Mouse (Mus musculus): ENCODE measurements at regions not wholly inside any gene's neighbourhood (a gene's known extent, or its start where the extent isn't known, plus 50 kb on each side); places are given as distances from the start of the nearest gene placed in this dataset.

DNA sequence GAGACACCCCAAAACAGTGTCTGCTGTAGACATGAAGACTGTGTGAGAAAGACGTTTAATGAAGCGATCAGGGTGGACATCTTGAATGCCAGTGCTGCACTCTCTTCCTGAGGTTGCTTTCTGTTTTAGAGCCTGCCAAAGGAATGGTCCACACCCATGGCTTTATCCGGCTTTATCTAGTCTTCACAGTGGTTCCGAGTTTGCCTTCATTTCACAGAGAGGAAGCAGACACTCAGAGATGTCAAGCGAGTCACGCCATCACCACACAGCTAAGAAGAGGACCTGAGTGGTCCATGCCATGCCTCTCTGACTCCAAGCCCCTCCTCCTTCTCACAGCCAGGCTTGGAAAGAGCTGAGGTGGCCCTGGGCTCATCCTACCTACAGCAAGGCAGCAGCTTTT is 182.7 kb downstream of the Matn1 start:
- Histone ChIP-seq H3K27me3 (0 out of 2 replicates have a peak, but pooled peaks cover 6% of the 10 kb centered on the region), H3K4me3 (no peak overlapping the region), H3K36me3 (no peaks in the 10 kb centered on the region), H3K4me2 (no peak overlapping the region), H3K9me3 (replicated peaks) (no peaks in the 10 kb centered on the region), H3K27ac (no peak overlapping the region), H3K4me1 (replicated peaks) (no peaks in the 10 kb centered on the region), H3K9ac (no peak overlapping the region)
- no peak for ATAC-seq (replicated peaks; ENCODE audit: insufficient number of reproducible peaks, insufficient read depth, low FRiP score, low read depth)
- WGBS, result 54% methylated on average over 6 of the region's 6 CpGs

DNA sequence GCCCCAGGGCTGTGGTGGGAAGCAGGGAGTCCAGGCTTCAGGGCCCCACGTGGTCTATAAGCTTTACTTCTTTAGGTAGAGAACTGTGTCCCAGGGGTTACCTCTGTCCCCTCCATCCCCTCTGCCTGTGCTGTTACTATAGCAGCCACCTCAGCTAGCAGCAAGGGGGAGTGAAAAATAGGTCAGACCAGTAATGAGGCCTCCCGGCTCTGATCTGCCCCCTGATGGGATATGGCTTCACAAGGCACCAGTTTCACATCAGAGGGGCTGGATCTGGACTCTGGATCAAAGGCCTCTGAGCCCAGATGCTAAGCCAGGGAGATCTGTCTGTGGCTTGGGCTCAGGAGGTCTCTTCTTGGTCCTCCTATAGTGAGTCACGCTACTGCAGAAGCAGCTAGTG is 184.5 kb downstream of the Matn1 start:
- Histone ChIP-seq H3K9ac (no peak overlapping the region), H3K9me3 (replicated peaks) (no peaks in the 10 kb centered on the region), H3K4me3 (no peak overlapping the region), H3K27ac (no peak overlapping the region), H3K4me1 (replicated peaks) (no peaks in the 10 kb centered on the region), H3K27me3 (0 out of 2 replicates have a peak, but pooled peaks cover 6% of the 10 kb centered on the region), H3K4me2 (no peak overlapping the region), H3K36me3 (no peaks in the 10 kb centered on the region)
- 34% methylated on average over 3 of the region's 3 CpGs for WGBS
- ATAC-seq (replicated peaks; ENCODE audit: insufficient number of reproducible peaks, insufficient read depth, low FRiP score, low read depth), result no peak; the same call in 1 of the 2 replicates

DNA sequence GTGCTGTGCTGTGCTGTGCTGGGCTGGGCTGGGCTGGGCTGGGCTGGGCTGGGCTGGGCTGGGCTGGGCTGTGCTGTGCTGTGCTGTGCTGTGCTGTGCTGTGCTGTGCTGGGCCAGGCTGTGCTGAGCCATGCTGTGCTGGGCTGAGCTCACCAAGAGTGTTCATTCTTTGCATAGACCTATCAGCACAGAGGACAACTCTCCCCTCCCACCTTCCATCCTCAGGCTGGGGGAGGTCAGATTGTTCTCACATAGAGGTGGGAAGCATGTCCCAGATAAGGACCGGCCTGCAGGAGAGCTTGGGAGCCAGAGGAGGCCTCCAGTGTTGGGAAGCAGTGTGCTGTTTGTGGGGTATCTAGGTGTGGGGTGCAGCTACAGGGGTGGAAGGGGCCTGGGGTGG is 188.0 kb downstream of the Matn1 start:
- H3K9ac ChIP-seq, result no peak overlapping the region
- H3K27ac ChIP-seq, result no peak overlapping the region
- ATAC-seq (replicated peaks; ENCODE audit: insufficient number of reproducible peaks, insufficient read depth, low FRiP score, low read depth), result no peak
- 4% methylated on average over 1 of the region's 1 CpGs for WGBS
- H3K36me3 ChIP-seq, result no peaks in the 10 kb centered on the region
- H3K4me1 ChIP-seq (replicated peaks), result no peaks in the 10 kb centered on the region
- H3K4me3 ChIP-seq, result no peak overlapping the region
- no peaks in the 10 kb centered on the region for H3K9me3 ChIP-seq (replicated peaks)
- 0 out of 2 replicates have a peak, but pooled peaks cover 3% of the 10 kb centered on the region for H3K27me3 ChIP-seq
- no peak overlapping the region for H3K4me2 ChIP-seq

DNA sequence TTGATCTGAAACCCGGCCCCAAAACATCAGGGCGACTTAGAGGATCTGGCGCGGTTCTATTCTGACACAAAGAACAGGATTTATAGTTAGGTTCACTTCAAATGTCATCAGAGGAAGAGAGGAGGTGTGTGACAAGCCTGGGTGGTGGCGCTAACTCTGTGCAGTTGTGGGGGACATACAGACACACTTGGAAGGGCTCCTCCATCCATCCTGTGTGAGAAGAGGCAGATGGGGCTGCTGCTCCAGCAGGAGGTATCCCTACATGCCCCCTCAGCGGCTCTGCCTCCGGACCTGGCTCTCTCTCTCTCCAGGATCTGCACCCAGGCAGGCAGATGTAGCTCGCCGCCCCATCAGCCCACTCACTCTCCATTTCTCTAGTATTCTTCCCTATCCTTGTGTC is 188.6 kb downstream of the Matn1 start:
- Histone ChIP-seq H3K9ac (no peak overlapping the region), H3K4me2 (no peak overlapping the region), H3K27me3 (0 out of 2 replicates have a peak, but pooled peaks cover 3% of the 10 kb centered on the region), H3K36me3 (no peaks in the 10 kb centered on the region), H3K27ac (no peak overlapping the region), H3K4me3 (no peak overlapping the region), H3K4me1 (replicated peaks) (no peaks in the 10 kb centered on the region), H3K9me3 (replicated peaks) (no peaks in the 10 kb centered on the region)
- no peak for ATAC-seq (replicated peaks; ENCODE audit: insufficient number of reproducible peaks, insufficient read depth, low FRiP score, low read depth)
- 56% methylated on average over 9 of the region's 9 CpGs for WGBS

DNA sequence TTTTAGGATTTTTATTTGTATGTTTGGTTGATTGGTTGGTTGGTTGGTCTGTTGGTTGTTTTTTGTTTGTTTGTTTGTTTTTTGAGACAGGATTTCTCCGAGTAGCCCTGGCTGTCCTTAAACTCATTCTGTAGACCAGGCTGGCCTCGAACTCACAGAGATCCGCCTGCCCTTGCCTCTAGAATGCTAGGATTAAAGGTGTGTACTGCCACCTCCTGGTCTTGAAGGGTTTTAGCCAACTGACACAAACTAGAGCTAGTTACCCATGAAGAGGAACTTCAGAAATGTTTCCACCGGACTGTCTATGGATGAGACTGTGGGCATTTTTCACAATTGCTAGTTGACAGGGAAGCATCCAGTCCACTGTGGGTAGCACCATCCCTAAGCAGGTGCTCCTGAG is 191.7 kb downstream of the Matn1 start:
- H3K4me1 ChIP-seq (replicated peaks), result no peaks in the 10 kb centered on the region
- whole genome bisulfite sequencing, result 74% methylated on average over 4 of the region's 4 CpGs

DNA sequence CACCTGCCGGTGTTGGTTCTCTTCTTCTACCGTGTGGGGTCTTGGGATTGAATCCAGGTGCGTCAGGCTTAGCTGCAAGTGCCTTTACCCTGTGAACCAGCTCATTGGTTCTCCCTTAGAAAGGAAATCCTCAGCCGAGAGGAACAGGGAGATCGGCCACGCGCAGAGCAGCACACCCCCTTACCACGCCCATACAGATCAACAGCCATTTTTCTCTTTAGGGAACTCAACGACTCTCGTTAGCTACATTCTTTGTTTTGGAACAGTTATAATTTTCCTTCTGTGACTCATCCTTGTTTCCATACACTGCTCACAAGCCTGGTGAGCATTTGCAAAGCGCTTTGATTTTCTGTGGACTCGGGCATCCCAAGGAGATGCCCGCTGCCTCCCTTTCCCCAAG is 194.7 kb downstream of the Matn1 start:
- Histone ChIP-seq H3K4me2 (no peak overlapping the region), H3K27ac (no peak overlapping the region), H3K9ac (no peak overlapping the region), H3K36me3 (no peaks in the 10 kb centered on the region), H3K9me3 (replicated peaks) (0 out of 2 replicates have a peak, but pooled peaks cover 3% of the 10 kb centered on the region), H3K4me1 (replicated peaks) (no peaks in the 10 kb centered on the region), H3K4me3 (no peak overlapping the region), H3K27me3 (no peaks in the 10 kb centered on the region)
- no peak for ATAC-seq (replicated peaks; ENCODE audit: insufficient number of reproducible peaks, insufficient read depth, low FRiP score, low read depth)
- WGBS, result 80% methylated on average over 13 of the region's 13 CpGs

More for the DNA sequence above, 191.7 kb downstream of the Matn1 start:
- H3K36me3 ChIP-seq, result no peaks in the 10 kb centered on the region
- H3K4me3 ChIP-seq, result no peak overlapping the region
- no peak for ATAC-seq (replicated peaks; ENCODE audit: insufficient number of reproducible peaks, insufficient read depth, low FRiP score, low read depth)
- no peaks in the 10 kb centered on the region for H3K9me3 ChIP-seq (replicated peaks)
- 0 out of 2 replicates have a peak, but pooled peaks cover 3% of the 10 kb centered on the region for H3K27me3 ChIP-seq
- H3K4me2 ChIP-seq, result no peak overlapping the region
- no peak overlapping the region for H3K9ac ChIP-seq
- H3K27ac ChIP-seq, result no peak overlapping the region

DNA sequence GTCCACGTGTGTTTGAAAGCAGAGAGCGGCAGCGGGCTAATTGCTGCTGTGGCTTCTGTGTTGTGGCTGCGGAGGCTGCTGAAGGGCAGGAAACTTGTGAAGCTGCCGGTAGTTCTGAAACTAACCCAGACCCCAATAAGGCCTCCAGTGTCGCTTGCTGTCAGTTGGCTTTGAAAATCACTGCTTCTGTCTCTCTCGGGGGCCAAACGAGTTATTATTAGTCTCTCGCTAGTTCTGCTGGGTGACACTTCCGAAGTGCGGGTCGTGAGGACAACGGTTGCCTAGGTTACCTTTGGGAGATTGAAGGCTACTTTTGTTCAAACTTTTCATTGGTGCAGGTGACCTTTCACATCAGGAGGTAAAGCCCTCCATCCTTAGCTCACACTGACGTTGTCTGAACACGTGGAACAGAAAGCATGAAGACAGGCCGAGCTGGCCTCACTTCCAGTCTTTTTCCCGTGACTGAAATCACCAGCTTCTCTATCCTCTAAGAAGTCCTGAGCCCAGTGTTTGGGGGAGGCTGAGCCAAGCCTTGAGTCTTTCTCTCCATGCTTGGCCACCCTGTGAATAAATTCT is 197.8 kb downstream of the Matn1 start:
- Histone ChIP-seq H3K27me3 (no peaks in the 10 kb centered on the region), H3K4me2 (no peak overlapping the region), H3K4me1 (replicated peaks) (no peaks in the 10 kb centered on the region), H3K9ac (no peak overlapping the region), H3K27ac (no peak overlapping the region), H3K9me3 (replicated peaks) (0 out of 2 replicates have a peak, but pooled peaks cover 3% of the 10 kb centered on the region), H3K36me3 (no peaks in the 10 kb centered on the region), H3K4me3 (no peak overlapping the region)
- 75% methylated on average over 17 of the region's 17 CpGs for WGBS
- ATAC-seq (replicated peaks; ENCODE audit: insufficient number of reproducible peaks, insufficient read depth, low FRiP score, low read depth), result no peak

DNA sequence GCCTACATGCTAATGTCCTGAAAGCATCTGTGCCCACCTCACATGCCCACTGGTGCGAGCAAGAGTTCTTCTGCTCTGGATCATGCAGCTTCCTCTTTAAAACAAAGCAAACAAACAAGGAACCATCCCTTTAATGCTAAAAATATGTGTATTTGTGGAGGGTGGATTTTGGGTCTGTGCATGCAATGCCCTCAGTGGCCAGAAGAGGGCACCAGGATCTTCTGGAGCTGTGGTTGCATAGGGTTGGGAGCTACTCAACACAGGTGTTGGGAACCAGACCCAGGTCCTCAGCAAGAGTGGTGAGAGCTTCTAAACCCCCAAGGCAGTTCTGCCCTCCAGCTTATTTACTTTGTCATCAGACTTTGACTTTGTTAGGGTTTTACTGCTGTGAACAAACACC is 201.3 kb downstream of the Matn1 start:
- Histone ChIP-seq H3K4me3 (no peak overlapping the region), H3K4me1 (replicated peaks) (no peaks in the 10 kb centered on the region), H3K27me3 (peaks cover 10% of the 10 kb centered on the region), H3K27ac (no peak overlapping the region), H3K36me3 (no peaks in the 10 kb centered on the region), H3K4me2 (no peak overlapping the region), H3K9me3 (replicated peaks) (0 out of 2 replicates have a peak, but pooled peaks cover 3% of the 10 kb centered on the region), H3K9ac (no peak overlapping the region)
- WGBS, result 55% methylated on average over 1 of the region's 1 CpGs
- no peak for ATAC-seq (replicated peaks; ENCODE audit: insufficient number of reproducible peaks, insufficient read depth, low FRiP score, low read depth)

DNA sequence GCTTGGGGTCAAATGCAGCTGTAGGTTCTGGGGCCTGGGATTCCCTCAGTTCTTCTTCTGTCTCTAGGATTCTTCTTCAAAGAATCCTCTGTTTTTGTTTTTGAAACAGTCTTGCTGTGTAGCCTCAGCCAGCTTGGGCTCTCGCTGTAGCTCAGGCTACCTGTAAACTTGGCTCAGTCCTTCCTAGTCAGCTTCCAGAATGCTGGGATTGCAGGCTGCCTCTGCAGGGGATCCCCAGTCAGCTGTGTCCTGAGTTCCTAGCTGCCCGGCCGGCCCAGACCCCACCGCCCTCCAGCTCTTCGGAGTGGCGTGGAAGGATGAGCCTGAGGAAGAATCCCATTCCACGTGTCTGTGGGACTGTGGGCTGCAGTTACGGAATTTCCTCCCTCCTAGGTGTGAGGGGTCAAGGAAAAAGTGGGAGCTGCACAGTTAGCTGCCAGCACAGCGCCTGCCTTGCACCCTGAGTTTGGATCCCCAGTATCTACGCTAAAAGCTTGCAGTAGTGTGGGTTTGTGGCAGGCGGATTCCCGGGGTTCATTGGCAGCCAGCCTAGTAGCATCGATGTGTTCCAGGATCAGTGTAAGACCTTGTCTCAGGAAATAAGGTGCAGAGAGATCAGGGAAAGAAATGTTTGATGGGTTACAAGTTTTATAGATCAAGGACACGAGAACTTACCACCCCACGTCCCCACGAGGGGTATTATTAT is 204.0 kb downstream of the Matn1 start:
- Histone ChIP-seq H3K9ac (no peak overlapping the region), H3K27me3 (peaks cover 22% of the 10 kb centered on the region), H3K4me1 (replicated peaks) (no peaks in the 10 kb centered on the region), H3K4me3 (no peak overlapping the region), H3K9me3 (replicated peaks) (no peaks in the 10 kb centered on the region), H3K27ac (no peak overlapping the region), H3K36me3 (no peaks in the 10 kb centered on the region), H3K4me2 (no peak overlapping the region)
- no peak for ATAC-seq (replicated peaks; ENCODE audit: insufficient number of reproducible peaks, insufficient read depth, low FRiP score, low read depth)
- WGBS, result 61% methylated on average over 16 of the region's 16 CpGs

DNA sequence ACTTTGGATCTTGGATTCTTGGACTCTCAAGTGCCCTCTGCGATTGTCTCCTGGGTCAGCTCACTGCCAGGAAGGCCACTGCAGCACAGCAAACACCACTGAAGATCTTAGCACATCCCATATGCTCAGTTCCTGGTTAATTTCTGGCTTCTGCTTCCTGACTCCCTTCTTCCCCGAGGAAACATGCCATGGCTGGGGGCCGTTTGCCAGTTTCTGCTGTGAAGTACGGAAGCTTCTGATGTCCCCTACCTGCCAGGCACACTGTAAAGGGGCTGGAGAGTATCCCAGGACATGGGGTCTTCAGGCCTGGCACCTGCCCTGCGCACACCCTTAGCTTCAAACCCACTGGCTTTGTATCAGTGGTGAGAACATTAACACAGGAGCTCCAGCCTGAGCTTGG is 205.3 kb downstream of the Matn1 start:
- Histone ChIP-seq H3K9me3 (replicated peaks) (no peaks in the 10 kb centered on the region), H3K27ac (no peak overlapping the region)
- no peak for ATAC-seq (replicated peaks; ENCODE audit: insufficient number of reproducible peaks, insufficient read depth, low FRiP score, low read depth)

DNA sequence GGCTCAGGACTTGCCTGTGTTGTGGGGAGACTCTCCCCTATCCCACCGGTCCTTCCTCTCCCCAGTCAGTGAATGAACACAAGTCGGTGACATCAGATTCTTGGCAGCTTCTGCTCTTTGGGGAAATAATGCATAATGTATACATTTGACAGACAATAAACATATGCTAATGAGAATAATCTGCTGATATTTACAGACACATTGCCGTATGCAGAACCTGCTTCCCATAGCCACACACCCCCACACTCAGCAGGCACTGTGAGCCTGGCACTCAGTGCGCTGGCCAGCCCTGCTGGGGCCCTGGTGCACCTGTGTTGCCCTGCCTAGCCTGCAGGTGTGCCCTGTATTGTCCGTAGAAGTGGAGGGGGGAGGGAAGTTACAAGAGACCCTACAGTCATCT is 215.5 kb downstream of the Matn1 start:
- WGBS, result 48% methylated on average over 5 of the region's 5 CpGs
- H3K9me3 ChIP-seq (replicated peaks), result no peaks in the 10 kb centered on the region
- ATAC-seq (replicated peaks; ENCODE audit: insufficient number of reproducible peaks, insufficient read depth, low FRiP score, low read depth), result no peak
- H3K27ac ChIP-seq, result no peak overlapping the region
- H3K9ac ChIP-seq, result no peak overlapping the region
- H3K4me1 ChIP-seq (replicated peaks), result no peaks in the 10 kb centered on the region
- H3K4me2 ChIP-seq, result no peak overlapping the region
- no peaks in the 10 kb centered on the region for H3K36me3 ChIP-seq
- no peak overlapping the region for H3K4me3 ChIP-seq
- H3K27me3 ChIP-seq, result peaks cover 8% of the 10 kb centered on the region; the same call in 1 of the 2 replicates

More for the DNA sequence above, 205.3 kb downstream of the Matn1 start:
- Histone ChIP-seq H3K27me3 (peaks cover 22% of the 10 kb centered on the region), H3K4me1 (replicated peaks) (no peaks in the 10 kb centered on the region), H3K9ac (no peak overlapping the region), H3K4me3 (no peak overlapping the region), H3K4me2 (no peak overlapping the region), H3K36me3 (no peaks in the 10 kb centered on the region)
- WGBS, result 77% methylated on average over 5 of the region's 5 CpGs

DNA sequence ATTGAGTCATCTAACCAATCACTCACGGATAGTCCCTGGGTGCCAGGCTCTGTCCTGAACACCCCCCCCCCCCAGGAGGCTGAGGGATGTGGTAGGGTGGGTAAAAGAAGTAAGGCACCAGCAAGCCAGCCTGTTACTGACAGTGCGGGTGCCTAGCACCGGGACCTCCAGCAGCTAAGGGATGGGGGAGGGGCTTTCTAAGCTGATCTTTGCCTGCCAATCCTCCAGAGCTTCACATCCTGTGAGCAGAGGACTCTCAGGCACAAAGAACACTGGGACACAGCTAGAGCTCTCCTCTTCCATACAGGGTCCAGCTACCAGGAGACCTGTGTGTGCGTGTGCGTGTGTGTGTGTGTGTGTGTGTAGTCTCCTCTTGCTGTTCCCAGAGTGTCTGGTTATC is 215.9 kb downstream of the Matn1 start:
- Histone ChIP-seq H3K27ac (no peak overlapping the region), H3K4me1 (replicated peaks) (no peaks in the 10 kb centered on the region), H3K9me3 (replicated peaks) (no peaks in the 10 kb centered on the region), H3K4me3 (no peak overlapping the region), H3K36me3 (no peaks in the 10 kb centered on the region), H3K27me3 (peaks cover 8% of the 10 kb centered on the region; the same call in 1 of the 2 replicates), H3K4me2 (no peak overlapping the region), H3K9ac (no peak overlapping the region)
- WGBS, result 31% methylated on average over 5 of the region's 5 CpGs
- ATAC-seq (replicated peaks; ENCODE audit: insufficient number of reproducible peaks, insufficient read depth, low FRiP score, low read depth), result no peak

All from heart, embryonic 15.5 days (tissue).